Mouse (Mus musculus) ovary, postnatal 36 days (tissue): Measurements from ENCODE around the gene Tnn.

Experiments used
- DNase-seq: peaks from one replicate; pipeline ENCODE4 v3.0.0; 2022; ENCODE audit warnings: low spot score, mixed read lengths

The Tnn gene

GRCm38 (mm10) chr1:160080800-160081436 lies 72.5 kb downstream of the Tnn start:
- peak; percentile 62 for DNase-seq

GRCm38 (mm10) chr1:160078882-160079661 lies 74.3 kb downstream of the Tnn start:
- DNase-seq, result peak; percentile 38

GRCm38 (mm10) chr1:160064547-160065144 lies 88.7 kb downstream of the Tnn start:
- DNase-seq, result no peak

GRCm38 (mm10) chr1:160061725-160062366 lies 91.5 kb downstream of the Tnn start:
- DNase-seq, result peak; percentile 24

DNA sequence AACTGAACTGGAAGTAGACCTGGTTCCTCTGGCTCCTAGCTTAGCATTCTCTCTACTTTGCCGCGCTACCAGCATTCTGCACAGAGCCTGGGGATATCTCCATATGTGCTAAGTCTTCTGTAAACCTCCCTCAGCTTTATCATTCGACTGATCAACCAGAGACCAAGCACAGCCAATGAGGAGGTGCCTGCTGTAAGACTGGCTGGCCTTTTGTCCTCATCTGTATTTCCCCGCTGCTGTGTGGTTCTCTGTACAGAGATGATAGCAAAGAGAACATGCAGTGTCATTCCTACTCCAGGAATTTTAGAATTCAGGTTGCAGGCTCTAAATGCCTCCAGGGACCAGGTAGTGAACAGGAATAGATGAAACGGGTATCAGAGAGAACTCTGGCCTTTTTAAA lies 92.1 kb downstream of the Tnn start:
- no peak for DNase-seq

GRCm38 (mm10) chr1:160060542-160060941 lies 92.8 kb downstream of the Tnn start:
- no peak for DNase-seq

GRCm38 (mm10) chr1:160059908-160060307 lies 93.5 kb downstream of the Tnn start:
- DNase-seq, result no peak

DNA sequence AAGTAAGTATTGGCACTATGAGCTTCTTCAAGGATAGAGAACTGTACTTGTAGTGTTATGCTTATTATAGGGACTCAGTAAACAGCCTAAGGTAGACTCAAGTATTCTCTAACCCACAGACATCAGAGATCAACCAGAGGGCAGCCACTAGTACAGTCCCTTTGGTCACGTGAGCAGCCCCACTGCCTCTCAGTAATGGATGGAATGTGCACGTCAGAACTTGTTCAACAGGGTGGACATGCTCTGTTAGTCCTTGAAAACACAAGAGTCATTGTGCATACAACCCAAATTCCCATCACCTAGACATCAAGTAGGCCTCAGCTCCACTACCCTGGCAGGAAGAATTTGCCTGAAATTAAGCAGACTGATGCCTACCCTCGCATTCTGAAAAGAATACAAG lies 95.7 kb downstream of the Tnn start:
- DNase-seq, result no peak

DNA sequence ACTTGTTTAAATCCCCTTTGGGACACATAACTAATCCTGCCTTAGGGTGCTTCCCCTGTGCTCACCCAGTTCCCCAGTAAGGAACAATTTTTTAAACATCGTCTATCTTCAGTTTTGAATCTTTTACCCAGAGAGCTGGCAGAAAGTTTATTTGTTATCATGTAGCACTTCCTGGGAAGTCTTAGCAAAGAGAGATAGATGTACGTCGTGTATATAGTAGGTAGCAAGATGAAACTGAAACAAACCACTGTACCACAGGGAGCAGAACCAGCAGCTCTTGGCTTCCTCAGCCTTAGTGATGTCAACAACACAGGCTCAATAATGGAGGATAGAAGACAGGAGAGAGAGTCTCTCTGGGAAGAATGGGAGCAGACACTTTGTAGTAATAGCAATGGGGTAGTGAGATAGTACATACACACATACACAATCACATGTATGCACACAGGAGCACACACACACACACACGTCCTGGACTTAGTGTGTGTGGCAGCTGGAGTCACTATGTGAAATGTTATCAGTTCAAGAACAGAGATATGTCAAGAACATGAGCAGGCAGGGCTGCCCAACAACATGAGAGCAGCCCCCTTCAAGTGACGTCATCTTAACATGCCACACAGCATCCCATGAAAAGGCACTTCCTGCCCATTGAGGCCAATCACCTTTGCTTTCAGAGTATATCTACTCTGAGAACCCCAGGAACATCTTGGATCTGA lies 98.9 kb downstream of the Tnn start:
- DNase-seq, result no peak

DNA sequence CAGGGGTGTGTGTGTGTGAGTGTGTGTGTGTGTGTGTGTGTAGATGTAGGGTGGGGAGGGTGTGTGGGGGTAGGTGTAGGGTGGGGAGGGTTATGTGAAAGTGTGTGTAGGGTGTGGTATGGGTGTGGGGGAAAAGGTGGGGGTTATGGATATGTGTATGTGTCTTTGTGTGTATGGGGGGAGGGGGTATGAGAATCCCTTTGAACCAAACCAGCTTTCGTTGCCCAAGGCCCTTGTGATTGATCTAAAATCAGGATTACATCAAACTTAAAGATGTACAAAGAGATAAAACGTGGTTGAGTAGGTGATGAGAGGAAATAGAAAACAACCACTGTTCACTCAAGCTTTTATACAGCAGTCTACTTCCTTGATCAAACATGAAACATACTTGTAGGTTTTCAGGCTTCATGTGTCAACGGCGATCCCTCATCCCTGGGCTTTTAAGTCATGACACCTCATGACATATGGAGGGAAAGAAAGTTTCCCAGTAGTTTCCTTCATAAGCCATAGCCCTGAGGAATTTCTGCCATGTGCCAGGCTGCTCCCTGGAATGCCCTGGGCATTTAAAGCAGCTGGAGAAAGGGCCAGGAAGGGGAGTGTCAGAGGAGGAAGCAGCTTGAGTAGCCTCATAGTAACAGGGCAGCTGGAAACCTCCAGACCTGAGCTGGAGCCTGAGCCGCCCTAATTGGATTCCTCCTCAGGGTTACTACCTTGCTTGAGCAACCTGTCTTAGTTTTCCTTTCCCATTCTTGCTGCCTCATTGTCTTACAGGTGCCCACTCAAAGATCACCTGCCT lies 99.7 kb downstream of the Tnn start:
- no peak for DNase-seq

DNA sequence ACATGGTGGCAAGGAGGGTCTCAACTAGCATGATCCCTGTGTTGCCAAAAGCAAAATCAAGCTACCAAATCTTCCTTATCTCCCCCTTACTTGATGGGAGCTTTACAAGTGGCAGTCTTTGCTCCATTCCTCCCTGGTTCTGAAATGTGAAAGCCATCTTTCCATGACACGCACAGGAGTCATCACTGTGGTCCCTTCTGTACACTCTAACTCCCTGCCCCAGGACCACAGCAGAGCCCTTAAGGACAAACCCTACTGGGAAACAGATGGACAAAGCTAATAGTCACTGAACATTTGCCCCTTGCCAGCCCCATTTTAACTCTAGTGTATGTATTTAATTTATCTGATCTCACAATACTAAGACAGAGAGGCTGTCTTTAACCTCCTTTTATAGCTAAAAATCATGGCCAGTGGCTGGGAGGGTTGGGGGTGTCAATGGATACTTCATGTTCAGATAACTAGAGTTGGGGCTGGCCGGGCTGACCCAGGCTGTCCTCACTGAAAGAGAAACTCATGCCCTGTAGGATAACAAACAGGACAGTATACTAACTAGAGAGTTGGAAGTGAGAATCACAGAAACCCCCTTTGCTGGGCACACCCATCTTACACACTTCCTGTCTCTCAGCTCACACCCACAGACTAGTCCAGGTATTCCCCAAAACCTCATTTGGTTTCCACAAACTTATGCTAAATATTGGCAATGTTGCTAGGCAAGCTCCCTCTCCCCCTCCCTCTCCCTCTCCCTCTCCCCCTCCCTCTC lies 100.6 kb downstream of the Tnn start:
- DNase-seq, result no peak

- DNase-seq, result no peak
Observed at GRCm38 (mm10) chr1:160050898-160051297, 102.5 kb downstream of the Tnn start.

- DNase-seq, result no peak
Observed at GRCm38 (mm10) chr1:160049131-160049880, 104.1 kb downstream of the Tnn start.

- DNase-seq, result no peak
Observed at GRCm38 (mm10) chr1:160047481-160047931, 105.9 kb downstream of the Tnn start.

DNA sequence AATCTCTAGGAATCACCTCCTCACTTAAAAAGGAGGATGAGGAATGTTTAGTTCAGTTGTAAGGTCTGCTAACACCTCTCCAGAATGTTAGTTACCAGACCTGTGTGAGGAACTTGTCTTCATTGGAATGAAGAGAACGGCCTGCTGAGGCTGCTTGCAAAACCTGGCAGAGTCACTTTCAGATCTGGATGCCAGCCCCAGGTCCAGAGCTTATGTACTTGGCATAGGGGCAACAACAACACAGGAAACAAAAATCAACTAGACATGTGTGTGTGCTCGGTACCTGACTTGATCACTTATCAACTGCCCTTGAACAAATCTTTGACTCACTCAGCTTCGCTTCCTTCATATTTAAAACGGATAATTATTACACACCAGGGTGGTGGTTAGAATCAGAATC lies 106.6 kb downstream of the Tnn start:
- no peak for DNase-seq

- DNase-seq, result no peak
Observed at GRCm38 (mm10) chr1:160045971-160046370, 107.4 kb downstream of the Tnn start.

GRCm38 (mm10) chr1:160045056-160045715 lies 108.2 kb downstream of the Tnn start:
- DNase-seq, result no peak

DNA sequence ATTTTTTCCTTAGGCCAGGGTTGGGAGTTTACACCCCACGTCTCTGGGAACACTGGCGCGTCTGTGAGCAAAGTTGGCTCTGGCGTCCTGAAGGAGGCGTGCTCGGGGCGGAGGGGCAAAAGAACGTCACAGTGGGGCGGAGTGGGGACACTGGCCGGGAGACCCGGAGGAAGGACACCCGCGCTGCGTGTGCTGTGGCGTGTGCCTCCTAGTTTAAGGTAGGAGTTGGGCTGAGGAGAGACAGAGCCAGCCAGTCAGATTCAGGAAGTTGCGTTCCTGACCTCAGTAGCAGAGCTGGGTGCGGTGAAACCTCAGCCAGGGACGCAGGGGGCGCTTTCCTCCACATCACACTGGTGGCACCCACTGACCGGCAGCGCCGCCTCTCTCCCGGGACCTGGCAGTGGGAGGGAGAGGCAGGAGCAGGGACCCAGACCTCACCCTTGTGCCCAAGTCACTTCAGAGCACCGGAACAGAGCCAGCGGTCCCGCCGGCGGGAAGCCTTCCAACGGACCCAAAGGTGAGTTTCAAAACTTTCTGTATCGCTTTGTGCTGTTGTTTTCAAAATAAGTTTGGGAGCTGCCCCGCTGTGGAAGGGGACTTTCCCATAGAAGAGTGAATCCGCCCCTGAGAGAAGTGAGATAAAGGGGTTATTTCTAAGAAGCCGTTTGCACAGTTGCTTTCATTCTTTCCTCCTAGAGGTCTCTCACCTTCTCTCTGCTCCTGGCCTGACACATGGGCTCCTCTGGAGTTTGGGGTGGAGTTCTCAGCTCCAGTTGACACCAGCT lies 109.0 kb downstream of the Tnn start, which contains the start of gene 4930523C07Rik:
Gene 4930523C07Rik, plus strand, starts transcription at position 146 of the 785 bp plus-strand sequence.
- peak; percentile 80 for DNase-seq
